Mouse (Mus musculus) E14TG2a.4 (cell line): Measurements from ENCODE around the gene Sarnp.
A peak's percentile ranks its signal among the peaks of the same experiment; 100 is the strongest.

Experiments
- H3K27me3 ChIP-seq: 2 replicates; pipeline ENCODE4 v1.6.1; 2014; ENCODE audit warnings: low read length, control low read depth; ENCODE audit not compliant: insufficient read depth
- H3K36me3 ChIP-seq: 2 replicates; pipeline ENCODE4 v1.6.1; 2014; ENCODE audit warnings: low read length, control low read depth; ENCODE audit not compliant: insufficient read depth
- H3K4me1 ChIP-seq: replicated peaks from 2 replicates; pipeline ENCODE4 v1.6.1; 2014; ENCODE audit warnings: low read depth, low read length, control low read depth
- H3K4me3 ChIP-seq: replicated peaks from 2 replicates; pipeline ENCODE4 v1.5.1; 2014; ENCODE audit warnings: mild to moderate bottlenecking, low read length
- H3K9me3 ChIP-seq: 2 replicates; pipeline ENCODE4 v1.6.1; 2014; ENCODE audit warnings: low read length, control low read depth
- CTCF ChIP-seq: conservative IDR thresholded peaks from 2 replicates; pipeline ENCODE4 v1.5.1; 2014; ENCODE audit warnings: low read length
- NANOG ChIP-seq: IDR thresholded peaks from 2 replicates; pipeline ENCODE4 v1.6.1; 2014; ENCODE audit warnings: borderline replicate concordance, low read length, mixed read lengths
- POU5F1 ChIP-seq: IDR thresholded peaks from 2 replicates; pipeline ENCODE4 v1.6.1; 2014; ENCODE audit warnings: low read length, borderline replicate concordance

The Sarnp gene

GRCm38 (mm10) chr10:128837400-128837799 is 20.3 kb downstream of the Sarnp start:
- Histone ChIP-seq H3K27me3 (no peaks in the 10 kb centered on the region), H3K9me3 (no peaks in the 10 kb centered on the region), H3K36me3 (peaks cover 93% of the 10 kb centered on the region), H3K4me1 (peaks cover 30% of the 10 kb centered on the region), H3K4me3 (no peak overlapping the region)
- no peak for TF ChIP-seq NANOG
- peak; percentile 25; the same call in 1 of the 2 replicates for TF ChIP-seq CTCF
- no peak for TF ChIP-seq POU5F1

GRCm38 (mm10) chr10:128839434-128839833 is 22.3 kb downstream of the Sarnp start:
- Histone ChIP-seq H3K9me3 (no peaks in the 10 kb centered on the region), H3K36me3 (peaks cover 92% of the 10 kb centered on the region), H3K27me3 (no peaks in the 10 kb centered on the region), H3K4me3 (no peak overlapping the region), H3K4me1 (peaks cover 37% of the 10 kb centered on the region)
- TF ChIP-seq POU5F1 (no peak), NANOG (no peak), CTCF (no peak)

GRCm38 (mm10) chr10:128840612-128841011 is 23.5 kb downstream of the Sarnp start:
- Histone ChIP-seq H3K36me3 (peaks cover 92% of the 10 kb centered on the region), H3K4me3 (no peak overlapping the region), H3K9me3 (no peaks in the 10 kb centered on the region), H3K27me3 (no peaks in the 10 kb centered on the region), H3K4me1 (peaks cover 45% of the 10 kb centered on the region)
- TF ChIP-seq POU5F1 (no peak), CTCF (no peak), NANOG (no peak)

GRCm38 (mm10) chr10:128843260-128843659 is 26.1 kb downstream of the Sarnp start:
- Histone ChIP-seq H3K27me3 (no peaks in the 10 kb centered on the region), H3K4me1 (peaks cover 49% of the 10 kb centered on the region), H3K4me3 (no peak overlapping the region), H3K9me3 (no peaks in the 10 kb centered on the region), H3K36me3 (peaks cover 96% of the 10 kb centered on the region)
- TF ChIP-seq NANOG (no peak), POU5F1 (no peak), CTCF (no peak)

- H3K9me3 ChIP-seq = no peaks in the 10 kb centered on the region
- H3K27me3 ChIP-seq = no peaks in the 10 kb centered on the region
- TF ChIP-seq POU5F1 (no peak), NANOG (no peak), CTCF (peak; percentile 67)
- peaks cover 97% of the 10 kb centered on the region for H3K36me3 ChIP-seq
- H3K4me1 ChIP-seq = peaks cover 38% of the 10 kb centered on the region
- no peak overlapping the region for H3K4me3 ChIP-seq
These were observed 28.4 kb downstream of the Sarnp start for GRCm38 (mm10) chr10:128845516-128845915.

GRCm38 (mm10) chr10:128846664-128847063 is 29.5 kb downstream of the Sarnp start:
- Histone ChIP-seq H3K4me1 (peaks cover 31% of the 10 kb centered on the region), H3K9me3 (no peaks in the 10 kb centered on the region), H3K4me3 (no peak overlapping the region), H3K36me3 (peaks cover 95% of the 10 kb centered on the region), H3K27me3 (no peaks in the 10 kb centered on the region)
- TF ChIP-seq CTCF (no peak), NANOG (no peak), POU5F1 (no peak)

GRCm38 (mm10) chr10:128848426-128848825 is 31.3 kb downstream of the Sarnp start:
- peaks cover 15% of the 10 kb centered on the region for H3K4me1 ChIP-seq
- no peak for TF ChIP-seq NANOG
- H3K9me3 ChIP-seq = no peaks in the 10 kb centered on the region
- no peak overlapping the region for H3K4me3 ChIP-seq
- no peaks in the 10 kb centered on the region for H3K27me3 ChIP-seq
- peaks cover 95% of the 10 kb centered on the region for H3K36me3 ChIP-seq

- peaks cover 86% of the 10 kb centered on the region for H3K36me3 ChIP-seq
- no peak for TF ChIP-seq POU5F1
- TF ChIP-seq CTCF = no peak
- no peak for TF ChIP-seq NANOG
- H3K4me1 ChIP-seq = peaks cover 8% of the 10 kb centered on the region
- H3K9me3 ChIP-seq = no peaks in the 10 kb centered on the region
- H3K4me3 ChIP-seq = no peak overlapping the region
- no peaks in the 10 kb centered on the region for H3K27me3 ChIP-seq
These were observed 33.2 kb downstream of the Sarnp start for GRCm38 (mm10) chr10:128850339-128850738.

GRCm38 (mm10) chr10:128861176-128861575 is 44.0 kb downstream of the Sarnp start:
- Histone ChIP-seq H3K9me3 (no peaks in the 10 kb centered on the region), H3K27me3 (no peaks in the 10 kb centered on the region), H3K4me3 (no peak overlapping the region), H3K4me1 (no peaks in the 10 kb centered on the region), H3K36me3 (peaks cover 93% of the 10 kb centered on the region)
- TF ChIP-seq NANOG (no peak), POU5F1 (no peak), CTCF (no peak)
